Mouse (Mus musculus) limb, embryonic 11.5 days (tissue): ENCODE measurements around the gene Bsg. TPM values are rescaled to one million over a fixed set of nuclear protein-coding genes. Genes with fewer than 3 reads are reported as not detected.
"Not testable (repeated sequence)": the region's sequence is repeated elsewhere in the genome, so short reads cannot be mapped to it uniquely, and the experiment has no call there.

Experiments used
- ATAC-seq: fragments of 200-750 bp; cut with Nextera tagmentation; 2 replicates; pipeline ENCODE4 v1.8.0; 2017; ENCODE audit warnings: low read depth; ENCODE audit not compliant: insufficient number of reproducible peaks, low FRiP score, low TSS enrichment
- DNase-seq: peaks from one replicate; pipeline ENCODE4 v3.0.0-alpha.2; 2015; ENCODE audit warnings: low spot score
- H3K27ac ChIP-seq: fragments of 300-500 bp; sonication (generic); replicated peaks from 2 replicates; pipeline ENCODE4 v1.5.1; 2014; ENCODE audit warnings: low read depth, mild to moderate bottlenecking, low read length
- H3K27me3 ChIP-seq: fragments of 300-500 bp; sonication (generic); 2 replicates; pipeline ENCODE4 v1.6.1; 2014; ENCODE audit warnings: mild to moderate bottlenecking, low read length, mixed read lengths; ENCODE audit not compliant: control insufficient read depth, insufficient read depth
- H3K36me3 ChIP-seq: fragments of 300-500 bp; sonication (generic); 2 replicates; pipeline ENCODE4 v1.6.1; 2014; ENCODE audit warnings: mild to moderate bottlenecking, low read length, moderate library complexity, mixed read lengths; ENCODE audit not compliant: control insufficient read depth, insufficient read depth
- H3K4me1 ChIP-seq: fragments of 300-500 bp; sonication (generic); 2 replicates; pipeline ENCODE4 v1.6.1; 2014; ENCODE audit warnings: low read length, mixed read lengths; ENCODE audit not compliant: control insufficient read depth, insufficient read depth
- H3K4me2 ChIP-seq: fragments of 300-500 bp; sonication (generic); 2 replicates; pipeline ENCODE4 v1.6.1; 2014; ENCODE audit warnings: low read depth, mild to moderate bottlenecking, moderate library complexity; ENCODE audit not compliant: severe bottlenecking
- H3K4me3 ChIP-seq: fragments of 300-500 bp; sonication (generic); 2 replicates; pipeline ENCODE4 v1.5.1; 2014; ENCODE audit warnings: low read depth, low read length
- H3K9ac ChIP-seq: fragments of 300-500 bp; sonication (generic); 2 replicates; pipeline ENCODE4 v1.6.1; 2014; ENCODE audit warnings: mild to moderate bottlenecking, low read length
- H3K9me3 ChIP-seq: fragments of 300-500 bp; sonication (generic); 2 replicates; pipeline ENCODE4 v1.6.1; 2016; ENCODE audit warnings: low read length; ENCODE audit not compliant: control insufficient read depth
- WGBS: fragments of 180-500 bp; shearing (Covaris S2); extraction: QIAGEN DNeasy Blood & Tissue Kit; methylation state at CpG from one replicate; pipeline ENCODE4 v1.1.7; 2014; 5-methylcytosine and 5-hydroxymethylcytosine counted together
- polyA plus RNA-seq: library from polyadenylated mRNA; unstranded; fragments of >200 nt; fragmentation: Nextera tagmentation; extraction: Ambion mirVana; gene quantifications from 2 replicates; pipeline ENCODE4 v1.2.1, GENCODE M21; 2014

The Bsg gene
- polyA plus RNA-seq, 1 experiment from 2014 or later = 674 TPM

DNA sequence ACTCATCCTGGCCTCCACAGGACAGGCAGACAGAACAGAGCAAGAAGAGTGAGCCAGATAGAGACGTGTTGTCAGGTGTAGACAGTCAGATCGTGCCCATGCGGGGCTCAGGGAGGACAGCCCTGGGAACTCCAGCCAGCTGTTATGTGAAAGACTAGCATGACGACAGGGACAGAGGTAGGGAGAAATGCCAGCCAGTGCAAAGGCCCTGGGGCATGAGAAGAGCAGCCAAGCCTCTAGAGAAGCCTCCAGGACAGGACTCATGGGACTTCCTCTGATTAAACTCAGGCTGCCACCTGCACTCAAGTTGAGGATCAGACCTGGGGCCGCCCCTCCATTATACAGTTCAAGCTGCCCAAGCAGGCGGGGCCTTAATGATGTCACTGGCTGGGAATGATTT, 44.2 kb downstream of the Bsg start:
- no peak overlapping the region for H3K4me2 ChIP-seq
- peaks cover 3% of the 10 kb centered on the region; the same call in 1 of the 2 replicates for H3K4me1 ChIP-seq
- 81% methylated on average over 6 of the region's 6 CpGs for WGBS
- no peak overlapping the region for H3K9ac ChIP-seq
- H3K36me3 ChIP-seq = no peaks in the 10 kb centered on the region; the same call in 1 of the 2 replicates
- ATAC-seq (no peak), DNase-seq (no peak)
- no peak overlapping the region for H3K27ac ChIP-seq
- H3K4me3 ChIP-seq = no peak overlapping the region
- H3K27me3 ChIP-seq = no peaks in the 10 kb centered on the region
- H3K9me3 ChIP-seq = no peaks in the 10 kb centered on the region

DNA sequence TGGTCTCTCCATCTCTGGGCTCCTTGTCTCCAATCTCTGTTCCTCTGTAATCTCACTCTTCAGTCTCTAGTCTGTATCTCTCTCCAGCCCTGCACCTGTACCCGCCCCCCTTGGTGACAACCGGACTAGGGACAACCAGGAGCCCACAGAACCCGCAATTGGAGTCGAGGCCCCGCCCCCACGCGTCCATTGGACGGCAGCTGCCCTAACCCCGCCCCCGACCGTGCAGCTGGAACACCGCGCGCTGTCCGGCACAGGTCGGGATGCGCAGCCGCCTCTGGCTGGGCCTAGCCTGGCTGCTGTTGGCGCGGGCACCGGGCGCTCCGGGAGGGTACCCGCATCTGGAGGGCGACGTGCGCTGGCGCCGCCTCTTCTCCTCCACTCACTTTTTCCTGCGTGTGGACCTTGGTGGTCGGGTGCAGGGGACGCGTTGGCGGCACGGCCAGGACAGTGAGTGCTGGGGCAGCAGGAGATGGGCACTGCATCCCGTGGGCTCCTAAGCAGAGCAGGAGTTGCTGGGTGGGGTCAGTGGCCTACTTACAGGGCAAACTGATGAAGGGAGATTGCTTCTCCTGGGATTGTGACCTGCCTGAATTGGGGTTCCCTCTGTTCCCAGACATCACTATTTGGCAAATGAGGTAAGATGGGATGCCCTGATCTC, 50.7 kb downstream of the Bsg start, which contains the start of gene Fgf22:
TSS of gene Fgf22 (plus strand) at position 221 of the 661 bp plus-strand sequence.
- ATAC-seq (peak; percentile 69; the same call in 1 of the 2 replicates), DNase-seq (peak; percentile 80)
- WGBS = under 1% methylated on average over 36 of the region's 36 CpGs
- peak within 1 kb of the TSS; percentile 62 for H3K4me2 ChIP-seq
- peaks cover 19% of the 10 kb centered on the region for H3K36me3 ChIP-seq
- peak within 1 kb of the TSS; percentile 21 for H3K4me3 ChIP-seq
- H3K4me1 ChIP-seq = peaks cover 8% of the 10 kb centered on the region; the same call in 1 of the 2 replicates
- H3K9ac ChIP-seq = peak within 1 kb of the TSS; percentile 23; the same call in 1 of the 2 replicates
- H3K9me3 ChIP-seq = no peaks in the 10 kb centered on the region
- H3K27me3 ChIP-seq = no peaks in the 10 kb centered on the region
- no peak within 1 kb of the TSS; the same call in 1 of the 2 replicates for H3K27ac ChIP-seq

DNA sequence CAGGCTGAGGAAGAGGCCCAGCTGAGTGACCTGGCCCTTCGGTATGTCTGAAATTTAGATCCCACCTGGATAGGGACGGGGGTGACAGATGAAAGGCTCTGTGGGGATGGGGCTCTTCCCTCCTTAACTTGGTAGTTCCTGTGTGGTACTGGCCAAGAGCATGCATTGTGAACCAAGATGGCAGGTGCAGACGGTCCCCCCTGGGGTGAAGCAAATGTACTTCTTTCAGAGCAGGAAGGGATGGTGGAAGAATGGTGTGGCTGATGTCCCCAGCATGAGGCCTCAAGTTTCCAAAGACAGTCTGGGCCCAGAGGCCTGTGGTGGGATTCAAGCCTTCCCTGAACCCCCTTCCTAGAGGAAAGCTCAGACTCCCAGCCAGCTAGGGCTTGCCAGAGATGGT, 51.6 kb downstream of the Bsg start:
- H3K4me2 ChIP-seq = no peak overlapping the region
- no peaks in the 10 kb centered on the region for H3K27me3 ChIP-seq
- DNase-seq = no peak
- peaks cover 23% of the 10 kb centered on the region for H3K36me3 ChIP-seq
- H3K9me3 ChIP-seq = no peaks in the 10 kb centered on the region
- H3K27ac ChIP-seq = no peak overlapping the region
- H3K9ac ChIP-seq = no peak overlapping the region
- peaks cover 8% of the 10 kb centered on the region; the same call in 1 of the 2 replicates for H3K4me1 ChIP-seq
- no peak overlapping the region for H3K4me3 ChIP-seq
- ATAC-seq = no peak
- 76% methylated on average over 3 of the region's 3 CpGs for WGBS

DNA sequence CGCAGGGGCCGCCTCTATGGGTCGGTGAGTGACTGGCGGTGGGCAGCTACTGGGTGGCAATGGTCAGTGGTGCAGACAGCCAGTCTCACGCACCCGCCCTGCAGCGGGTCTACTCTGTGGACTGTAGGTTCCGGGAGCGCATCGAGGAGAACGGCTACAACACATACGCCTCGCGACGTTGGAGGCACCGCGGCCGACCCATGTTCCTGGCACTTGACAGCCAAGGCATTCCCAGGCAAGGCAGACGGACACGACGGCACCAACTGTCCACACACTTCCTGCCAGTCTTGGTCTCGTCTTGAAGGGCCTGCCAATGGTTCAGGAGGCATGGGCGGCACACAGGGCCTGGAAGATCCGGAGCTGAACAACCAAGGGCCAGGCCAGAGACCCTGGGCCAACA, 52.4 kb downstream of the Bsg start:
- Histone ChIP-seq H3K36me3 (peaks cover 31% of the 10 kb centered on the region), H3K4me2 (no peak overlapping the region), H3K27ac (no peak overlapping the region), H3K4me1 (peaks cover 8% of the 10 kb centered on the region; the same call in 1 of the 2 replicates), H3K9ac (no peak overlapping the region), H3K9me3 (no peaks in the 10 kb centered on the region), H3K4me3 (no peak overlapping the region), H3K27me3 (no peaks in the 10 kb centered on the region)
- no peak for DNase-seq
- ATAC-seq = no peak
- 93% methylated on average over 24 of the region's 24 CpGs for WGBS

DNA sequence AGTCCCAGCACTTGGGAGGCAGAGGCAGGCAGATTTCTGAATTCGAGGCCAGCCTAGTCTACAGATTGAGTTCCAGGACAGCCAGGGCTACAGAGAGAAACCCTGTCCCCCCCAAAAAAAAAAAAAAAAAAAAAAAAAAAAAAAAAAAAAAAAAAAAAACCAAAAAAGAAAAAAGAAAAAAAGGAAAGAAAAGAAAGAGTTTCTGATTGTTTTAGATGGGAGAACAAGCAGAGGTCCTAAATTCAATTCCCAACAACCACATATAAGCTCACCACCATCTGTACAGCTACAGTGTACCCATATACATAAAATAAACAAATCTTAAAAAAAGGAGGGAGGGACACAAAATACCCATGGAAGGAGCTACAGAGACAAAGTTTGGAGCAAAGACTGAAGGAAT, 55.4 kb downstream of the Bsg start:
- 90% methylated on average over 1 of the region's 1 CpGs for WGBS
- not testable (repeated sequence) for H3K27me3 ChIP-seq, H3K9me3 ChIP-seq, H3K9ac ChIP-seq, H3K4me3 ChIP-seq, ATAC-seq, H3K4me2 ChIP-seq, H3K27ac ChIP-seq, DNase-seq, H3K4me1 ChIP-seq
- H3K36me3 ChIP-seq = peaks cover 43% of the 10 kb centered on the region

DNA sequence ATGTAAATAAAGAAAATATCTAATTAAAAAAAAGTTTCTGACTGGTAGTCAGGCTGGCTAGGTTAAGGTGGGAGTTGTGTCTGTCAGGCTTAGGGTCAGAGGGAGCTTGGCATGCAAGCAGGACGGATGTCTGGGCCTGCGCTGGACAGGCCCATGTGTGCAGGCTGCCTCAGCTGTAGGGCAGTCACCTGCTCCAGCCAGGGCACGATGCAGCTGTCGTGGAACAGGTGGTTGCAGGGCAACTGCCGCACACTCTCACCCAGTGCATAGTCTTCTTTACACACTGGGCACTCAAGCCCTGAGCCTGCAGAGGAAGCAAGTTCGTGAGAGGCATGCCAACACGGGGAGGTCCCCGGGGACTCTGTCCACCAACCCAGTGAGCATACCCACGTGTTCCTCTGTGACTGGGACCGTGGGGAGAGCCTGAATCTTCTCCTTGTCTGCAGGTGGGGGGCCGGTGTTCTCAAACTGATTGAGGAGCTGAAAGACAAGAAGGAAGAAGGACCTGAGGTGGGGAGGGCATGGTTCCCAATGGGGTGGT, 56.4 kb downstream of the Bsg start:
- Histone ChIP-seq H3K4me2 (no peak overlapping the region), H3K9ac (no peak overlapping the region), H3K36me3 (peaks cover 43% of the 10 kb centered on the region), H3K27ac (no peak overlapping the region), H3K4me1 (peaks cover 7% of the 10 kb centered on the region), H3K9me3 (no peaks in the 10 kb centered on the region), H3K27me3 (no peaks in the 10 kb centered on the region), H3K4me3 (no peak overlapping the region)
- ATAC-seq = no peak
- DNase-seq = no peak
- WGBS = 94% methylated on average over 11 of the region's 11 CpGs

Other genes starting within 250 kb of the Bsg start
- gene Vmn2r83, start 235.8 kb upstream of the Bsg start, polyA plus RNA-seq = not detected in 2 replicates
- gene Plpp2, start 170.7 kb upstream of the Bsg start, polyA plus RNA-seq = 20.3 and 21.8 TPM in 2 replicates
- 54.2 and 56.2 TPM in 2 replicates for gene Mier2, start 149.3 kb upstream of the Bsg start, polyA plus RNA-seq
- gene Theg, start 117.2 kb upstream of the Bsg start, polyA plus RNA-seq = not detected in 2 replicates
- 0.04 TPM in 1 of 2 replicates, not detected in the other for gene C2cd4c, start 90.5 kb upstream of the Bsg start, polyA plus RNA-seq
- 4.8 and 6.5 TPM in 2 replicates for gene Shc2, start 66.6 kb upstream of the Bsg start, polyA plus RNA-seq
- gene Odf3l2, start 58.8 kb upstream of the Bsg start, polyA plus RNA-seq = not detected in 2 replicates
- 5.6 and 5.9 TPM in 2 replicates for gene Madcam1, start 39.9 kb upstream of the Bsg start, polyA plus RNA-seq
- gene Tpgs1, start 35.1 kb upstream of the Bsg start, polyA plus RNA-seq = 67.2 and 70.9 TPM in 2 replicates
- 171 and 175 TPM in 2 replicates for gene Cdc34, start 22.3 kb upstream of the Bsg start, polyA plus RNA-seq
- gene Gzmm, start 15.5 kb upstream of the Bsg start, polyA plus RNA-seq = 0.45 and 0.94 TPM in 2 replicates
- gene Hcn2, start 12.1 kb downstream of the Bsg start, polyA plus RNA-seq = not detected in 2 replicates
- 32.2 and 36.1 TPM in 2 replicates for gene Polrmt, start 42.1 kb downstream of the Bsg start, polyA plus RNA-seq
- 0.17 and 0.33 TPM in 2 replicates for gene Fgf22, start 50.6 kb downstream of the Bsg start, polyA plus RNA-seq
- 112 and 118 TPM in 2 replicates for gene Rnf126, start 62.5 kb downstream of the Bsg start, polyA plus RNA-seq
- 1.8 and 1.9 TPM in 2 replicates for gene Fstl3, start 72.8 kb downstream of the Bsg start, polyA plus RNA-seq
- gene Prss57, start 86.5 kb downstream of the Bsg start, polyA plus RNA-seq = not detected in 2 replicates
- 108 and 109 TPM in 2 replicates for gene Palm, start 89.1 kb downstream of the Bsg start, polyA plus RNA-seq
- 0.21 and 0.29 TPM in 2 replicates for gene Misp, start 116.5 kb downstream of the Bsg start, polyA plus RNA-seq
- gene Ptbp1, start 149.9 kb downstream of the Bsg start, polyA plus RNA-seq = 328 and 351 TPM in 2 replicates
- 16.0 and 19.6 TPM in 2 replicates for gene Prtn3, start 170.0 kb downstream of the Bsg start, polyA plus RNA-seq
- 95.1 and 95.7 TPM in 2 replicates for gene Plppr3, start 170.1 kb downstream of the Bsg start, polyA plus RNA-seq
- gene Elane, start 181.8 kb downstream of the Bsg start, polyA plus RNA-seq = 0.20 TPM in 1 of 2 replicates, not detected in the other
- not detected in 2 replicates for gene Cfd, start 186.4 kb downstream of the Bsg start, polyA plus RNA-seq
- 43.1 and 43.8 TPM in 2 replicates for gene Med16, start 204.4 kb downstream of the Bsg start, polyA plus RNA-seq
- 6.7 TPM in 1 of 2 replicates, not detected in the other for gene Gm26602, start 206.4 kb downstream of the Bsg start, polyA plus RNA-seq
- 0.21 and 0.34 TPM in 2 replicates for gene Kiss1r, start 212.5 kb downstream of the Bsg start, polyA plus RNA-seq
- gene R3hdm4, start 216.7 kb downstream of the Bsg start, polyA plus RNA-seq = 133 and 138 TPM in 2 replicates
- 11.8 and 12.9 TPM in 2 replicates for gene Arid3a, start 222.6 kb downstream of the Bsg start, polyA plus RNA-seq